Mouse (Mus musculus) bone marrow, adult 2 months (tissue): ENCODE data around the gene Ranbp17. TPM values are rescaled to one million over a fixed set of nuclear protein-coding genes. Genes with fewer than 3 reads are reported as not detected.
A peak's percentile ranks its signal among the peaks of the same experiment; 100 is the strongest.

ENCODE experiments used
- H3K27ac ChIP-seq: fragments of 200-500 bp; 2 replicates; pipeline ENCODE4 v1.5.1; 2012; ENCODE audit warnings: low read depth, mild to moderate bottlenecking, control low read depth, inconsistent platforms, low read length; ENCODE audit not compliant: control insufficient read depth, poor library complexity, insufficient read depth
- H3K4me1 ChIP-seq: fragments of 200-500 bp; 2 replicates; pipeline ENCODE4 v1.6.1; 2011; ENCODE audit warnings: low read length; ENCODE audit not compliant: control insufficient read depth, insufficient read depth
- H3K4me3 ChIP-seq: fragments of 200-500 bp; replicated peaks from 2 replicates; pipeline ENCODE3; 2011; ENCODE audit warnings: mild to moderate bottlenecking, low read depth, low read length, control low read depth; ENCODE audit not compliant: control insufficient read depth
- CTCF ChIP-seq: fragments of 200-500 bp; IDR thresholded peaks from 2 replicates; pipeline ENCODE4 v1.5.1; 2011; ENCODE audit warnings: low read length, control low read depth; ENCODE audit not compliant: control insufficient read depth, insufficient read depth
- POLR2A ChIP-seq: fragments of 200-500 bp; IDR thresholded peaks from 2 replicates; pipeline ENCODE4 v1.6.1; 2011; ENCODE audit warnings: low read depth, mild to moderate bottlenecking, control low read depth, low read length, borderline replicate concordance; ENCODE audit not compliant: control insufficient read depth
- WGBS: fragments of 180-500 bp; shearing (Covaris S2); methylation state at CpG from one replicate; pipeline ENCODE4 v1.1.7; 2018; 5-methylcytosine and 5-hydroxymethylcytosine counted together
- polyA plus RNA-seq: library from polyadenylated mRNA; stranded (reverse); fragments of >200 nt; gene quantifications from 2 replicates; pipeline ENCODE4 v1.2.4, GENCODE M21; 2011; ENCODE audit warnings: low replicate concordance; ENCODE audit not compliant: missing spikeins, insufficient read depth, insufficient read length

Ranbp17 gene
- polyA plus RNA-seq, result 0.99 and 3.6 TPM in 2 replicates

DNA sequence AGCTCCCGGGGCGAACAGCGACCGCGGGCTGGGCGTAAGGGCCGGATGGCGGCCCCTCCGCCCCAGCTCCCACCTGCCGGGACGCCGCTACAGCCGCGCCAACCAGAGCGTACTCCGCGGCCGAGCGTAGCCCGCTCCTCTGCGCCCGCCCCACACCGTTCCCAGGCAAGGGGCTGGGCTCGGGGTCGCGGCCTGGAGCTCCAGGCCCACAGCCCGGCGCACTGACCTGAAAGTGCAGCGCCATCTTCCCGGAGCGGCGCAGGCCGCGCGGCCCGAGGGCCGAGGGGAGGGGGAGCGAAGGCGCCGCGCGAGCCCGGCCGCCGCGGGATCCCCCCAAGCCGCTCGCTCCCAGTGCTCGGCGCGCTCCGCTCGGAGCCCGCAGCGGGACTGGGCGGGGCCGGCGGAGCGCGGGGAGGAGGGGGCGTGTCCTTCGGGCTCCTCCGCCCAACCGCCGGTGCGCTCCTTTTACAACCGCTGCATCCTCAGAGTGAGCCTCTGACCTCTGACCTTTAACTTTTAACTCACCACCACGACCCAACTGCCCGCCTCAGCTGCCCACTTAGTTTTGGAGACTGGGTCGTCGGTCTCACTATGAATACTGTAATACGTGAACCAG is at the start of gene Ranbp17:
TSS of gene Ranbp17 (minus strand) at position 371 of the 616 bp plus-strand sequence.
- WGBS, result 4% methylated on average over 72 of the region's 72 CpGs
- peak within 1 kb of the TSS; percentile 57 for H3K4me3 ChIP-seq
- TF ChIP-seq CTCF (no peak), POLR2A (no peak)
- peak within 1 kb of the TSS; percentile 13; the same call in 1 of the 2 replicates for H3K27ac ChIP-seq
- no peaks in the 10 kb centered on the region; the same call in 1 of the 2 replicates for H3K4me1 ChIP-seq

DNA sequence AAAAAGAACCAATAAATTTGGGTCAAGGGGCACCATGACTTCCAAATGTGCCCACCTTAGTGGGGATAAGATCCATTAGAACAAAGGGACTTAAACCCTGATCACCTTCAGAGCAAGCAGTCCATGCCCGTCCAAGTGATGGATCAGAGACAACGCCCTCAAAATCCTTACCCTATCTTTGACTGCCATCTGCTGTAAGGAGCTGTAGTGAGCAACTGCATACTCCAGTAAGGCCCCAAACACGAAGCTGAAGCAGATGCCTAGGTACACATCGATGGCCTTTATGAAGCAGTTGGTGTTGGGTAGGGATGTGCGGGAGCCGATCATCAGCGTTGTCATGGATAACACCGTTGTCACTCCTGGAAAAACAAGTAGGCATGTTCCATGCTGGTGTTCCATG is 40.6 kb upstream of the Ranbp17 start:
- H3K4me3 ChIP-seq, result no peak overlapping the region
- no peak overlapping the region for H3K27ac ChIP-seq
- no peaks in the 10 kb centered on the region for H3K4me1 ChIP-seq
- 69% methylated on average over 8 of the region's 8 CpGs for WGBS
- TF ChIP-seq POLR2A, result no peak
- no peak for TF ChIP-seq CTCF

DNA sequence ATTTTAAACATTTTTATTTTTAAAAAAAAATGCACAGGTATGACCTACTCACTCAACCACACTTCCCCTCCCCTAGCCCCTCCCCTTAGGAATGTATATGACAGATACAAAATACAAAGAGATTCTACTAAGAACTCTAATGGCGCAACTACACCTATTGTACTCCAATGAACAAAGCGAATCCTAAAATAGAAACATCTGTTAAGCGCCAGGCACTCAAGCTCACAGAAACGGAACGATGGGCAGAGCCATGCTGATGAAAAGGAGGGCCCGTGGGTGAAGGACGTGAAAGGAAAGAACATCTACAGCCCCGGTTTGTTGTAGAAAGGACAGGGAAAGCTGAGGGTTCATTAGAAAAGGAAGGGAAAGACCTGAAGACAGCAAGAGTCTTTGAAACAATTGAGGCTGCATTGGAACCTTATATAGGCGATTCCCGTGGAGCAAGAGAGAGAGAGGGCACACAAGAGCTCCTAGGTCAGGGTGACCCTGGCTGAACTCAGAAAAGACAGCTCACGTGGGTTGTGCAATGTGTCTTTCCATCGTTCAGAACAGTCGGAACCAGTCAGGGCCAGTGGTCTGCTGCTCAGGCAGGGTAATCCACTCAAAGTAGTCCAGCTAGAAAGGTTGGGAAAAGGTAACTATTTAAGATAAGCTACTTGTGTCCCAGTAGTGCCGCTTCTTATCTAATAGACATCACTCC is 37.5 kb upstream of the Ranbp17 start:
- Histone ChIP-seq H3K4me1 (no peaks in the 10 kb centered on the region), H3K4me3 (no peak overlapping the region), H3K27ac (no peak overlapping the region)
- 77% methylated on average over 14 of the region's 14 CpGs for WGBS
- TF ChIP-seq POLR2A (no peak), CTCF (no peak)

DNA sequence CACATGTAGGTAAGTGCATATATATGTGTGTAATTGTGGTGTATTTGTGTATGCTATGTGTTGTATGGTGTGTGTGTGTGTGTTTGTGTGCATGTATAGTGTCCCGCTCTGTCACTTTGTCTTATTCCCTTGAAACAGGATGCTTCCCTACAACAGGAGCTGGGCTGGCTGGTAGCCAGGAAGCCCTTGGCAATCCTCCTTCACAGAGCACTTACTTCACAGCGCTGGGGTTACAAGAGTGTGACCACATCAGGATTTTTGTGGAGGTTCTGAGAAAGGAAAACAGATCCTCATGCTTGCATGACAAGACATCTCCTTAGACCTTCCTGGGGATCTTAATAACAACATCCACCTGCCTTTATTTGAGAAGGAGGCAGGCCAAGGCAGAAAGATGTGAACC is 33.8 kb upstream of the Ranbp17 start:
- Histone ChIP-seq H3K4me3 (no peak overlapping the region), H3K4me1 (no peaks in the 10 kb centered on the region), H3K27ac (no peak overlapping the region)
- no peak for TF ChIP-seq POLR2A
- TF ChIP-seq CTCF, result no peak
- WGBS, result 73% methylated on average over 2 of the region's 2 CpGs

DNA sequence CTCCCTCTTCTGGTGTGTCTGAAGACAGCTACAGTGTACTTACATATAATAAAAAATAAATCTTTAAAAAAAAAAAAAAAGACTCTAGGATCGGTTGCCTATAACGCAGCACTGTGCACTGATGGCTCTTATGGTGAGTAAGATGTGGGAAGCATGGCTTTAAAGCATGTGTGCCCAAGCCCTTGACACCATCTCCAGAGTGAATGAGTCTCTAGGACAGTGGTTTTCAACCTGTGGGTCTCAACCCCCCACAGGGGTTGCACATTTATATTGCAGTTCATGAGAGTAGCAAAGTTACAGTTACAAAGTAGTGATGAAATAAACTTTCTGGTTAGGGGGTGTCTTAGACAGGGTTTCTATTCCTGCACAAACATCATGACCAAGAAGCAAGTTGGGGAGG is 31.4 kb upstream of the Ranbp17 start:
- no peak overlapping the region for H3K27ac ChIP-seq

DNA sequence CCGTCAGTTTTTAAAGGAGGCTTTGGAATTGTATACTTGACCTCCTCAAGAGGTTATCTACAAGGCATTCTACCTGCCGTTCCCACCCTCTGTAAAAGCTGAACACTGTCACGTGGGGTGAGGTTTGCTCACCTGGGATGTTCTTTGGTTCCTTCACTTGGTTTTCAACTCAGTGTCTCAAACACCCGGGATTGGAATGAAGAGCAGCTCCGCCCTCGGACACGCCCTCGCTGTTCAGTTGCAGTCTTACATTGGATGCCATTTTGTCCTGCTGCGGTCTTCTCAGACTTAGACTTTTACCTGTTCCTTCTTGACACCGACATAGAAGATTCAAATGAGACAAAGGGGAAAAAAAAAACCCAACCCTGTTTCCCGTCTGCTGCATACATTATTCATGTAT is 30.6 kb upstream of the Ranbp17 start:
- 64% methylated on average over 11 of the region's 11 CpGs for WGBS
- H3K4me1 ChIP-seq, result no peaks in the 10 kb centered on the region
- no peak overlapping the region for H3K27ac ChIP-seq
- TF ChIP-seq CTCF, result no peak
- TF ChIP-seq POLR2A, result no peak
- H3K4me3 ChIP-seq, result no peak overlapping the region

More for the DNA sequence above, 31.4 kb upstream of the Ranbp17 start:
- TF ChIP-seq CTCF (no peak), POLR2A (no peak)
- 88% methylated on average over 2 of the region's 2 CpGs for WGBS
- Histone ChIP-seq H3K4me1 (no peaks in the 10 kb centered on the region), H3K4me3 (no peak overlapping the region)

DNA sequence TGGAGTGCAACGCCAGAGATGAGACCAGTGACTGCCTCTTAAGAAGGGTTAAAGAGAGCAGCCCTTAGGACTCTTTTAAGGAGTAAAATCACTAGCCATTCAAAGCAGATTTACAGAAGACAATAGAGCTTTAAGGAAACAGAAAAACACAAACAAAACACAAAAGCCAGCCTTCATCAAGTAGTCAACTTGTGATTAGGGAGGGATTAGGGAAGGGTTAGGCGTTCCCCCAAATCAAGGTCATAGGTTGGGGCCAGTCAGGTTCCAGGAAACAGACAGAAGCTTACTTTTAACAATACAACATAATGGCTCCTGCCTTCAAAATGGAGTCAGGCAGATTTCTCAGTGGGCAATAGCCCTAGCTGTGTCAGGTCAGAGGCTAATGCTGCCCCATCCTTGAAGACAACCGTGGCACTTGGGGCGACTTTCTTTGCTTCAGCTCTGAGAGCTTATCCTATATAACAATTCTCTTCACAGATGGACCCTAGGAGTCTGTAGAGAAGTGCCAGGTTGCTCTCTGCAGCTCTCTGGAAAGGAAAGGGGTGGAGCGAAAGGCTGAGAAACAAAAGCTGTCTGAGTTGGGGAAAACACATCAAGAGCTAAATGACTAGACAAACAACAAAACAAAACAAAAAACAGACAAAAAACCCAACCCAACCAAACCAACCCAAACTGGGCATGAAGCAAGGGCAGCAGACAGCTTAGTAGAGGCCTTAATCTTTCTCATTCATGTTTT is 24.0 kb upstream of the Ranbp17 start:
- 77% methylated on average over 5 of the region's 5 CpGs for WGBS
- no peak overlapping the region for H3K27ac ChIP-seq
- TF ChIP-seq CTCF (no peak), POLR2A (no peak)
- H3K4me1 ChIP-seq, result no peaks in the 10 kb centered on the region
- no peak overlapping the region for H3K4me3 ChIP-seq

DNA sequence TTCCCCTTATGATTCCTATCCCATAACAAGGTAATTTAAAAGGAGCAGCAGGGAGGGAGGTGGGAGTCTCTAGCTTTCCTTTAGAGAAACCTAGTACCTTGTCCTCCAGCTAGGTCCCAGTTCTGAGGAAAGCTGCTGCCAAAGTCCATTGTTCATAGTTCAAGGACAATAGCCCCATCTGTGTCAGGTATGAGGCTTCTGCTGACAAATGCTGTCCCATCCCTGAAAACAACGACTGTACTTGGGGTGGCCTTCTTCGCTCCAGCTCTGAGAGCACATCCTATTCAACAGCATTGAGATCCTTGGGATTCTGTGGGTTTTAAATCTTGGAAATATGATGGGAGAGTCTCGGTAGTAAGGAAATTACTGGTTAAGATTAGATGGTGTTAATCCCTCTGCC is 23.1 kb upstream of the Ranbp17 start:
- Histone ChIP-seq H3K27ac (no peak overlapping the region), H3K4me1 (no peaks in the 10 kb centered on the region), H3K4me3 (no peak overlapping the region)
- TF ChIP-seq CTCF (no peak), POLR2A (no peak)
- WGBS, result 83% methylated on average over 3 of the region's 3 CpGs
